Mouse (Mus musculus): ENCODE measurements around the gene Vwa8. TPM values are rescaled to one million over a fixed set of nuclear protein-coding genes. Genes with fewer than 3 reads are reported as not detected.

Vwa8 gene
- polyA plus RNA-seq, 1 experiment from 2014 or later, result 10.0 TPM

DNA sequence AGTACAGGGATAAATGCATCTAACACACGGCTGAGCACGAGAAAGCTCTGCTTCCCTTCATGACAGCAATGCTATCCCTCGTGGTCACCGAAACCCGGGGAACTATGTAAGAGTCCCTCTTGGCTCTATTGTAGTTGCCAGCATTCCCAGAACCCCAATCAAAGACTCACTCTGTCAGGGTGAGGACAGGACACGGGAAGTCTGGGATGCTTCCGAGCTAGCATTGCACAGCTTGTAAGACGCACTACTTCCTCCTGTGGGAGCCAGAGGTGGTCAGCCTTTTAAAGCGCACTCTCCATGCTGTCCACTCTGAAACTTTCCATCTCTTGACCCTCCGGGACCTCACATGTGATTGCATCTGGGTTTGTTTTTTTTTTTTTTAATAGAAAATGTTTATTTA is 335.2 kb downstream of the Vwa8 start:
- H3K4me3 ChIP-seq, result no peak overlapping the region
- 0 out of 2 replicates have a peak, but pooled peaks cover 3% of the 10 kb centered on the region for H3K36me3 ChIP-seq
- H3K9ac ChIP-seq, result no peak overlapping the region
- no peaks in the 10 kb centered on the region for H3K27me3 ChIP-seq
- H3K9me3 ChIP-seq (replicated peaks), result peaks cover 7% of the 10 kb centered on the region; the same call in 1 of the 2 replicates
- H3K4me1 ChIP-seq, result peaks cover 9% of the 10 kb centered on the region; the same call in 1 of the 2 replicates
- ATAC-seq (ENCODE audit: low FRiP score), result no peak
- no peak overlapping the region for H3K4me2 ChIP-seq (replicated peaks)
- no peak overlapping the region; the same call in 1 of the 2 replicates for H3K27ac ChIP-seq
- 78% methylated on average over 10 of the region's 10 CpGs for WGBS

- Histone ChIP-seq H3K27ac (no peak overlapping the region), H3K4me2 (replicated peaks) (no peak overlapping the region), H3K27me3 (no peaks in the 10 kb centered on the region), H3K4me3 (no peak overlapping the region), H3K9me3 (replicated peaks) (peaks cover 7% of the 10 kb centered on the region; the same call in 1 of the 2 replicates), H3K9ac (no peak overlapping the region), H3K4me1 (0 out of 2 replicates have a peak, but pooled peaks cover 5% of the 10 kb centered on the region), H3K36me3 (0 out of 2 replicates have a peak, but pooled peaks cover 3% of the 10 kb centered on the region)
- no peak for ATAC-seq (ENCODE audit: low FRiP score)
- 65% methylated on average over 11 of the region's 11 CpGs for WGBS
Observed at GRCm38 (mm10) chr14:79185018-79185685, 336.3 kb downstream of the Vwa8 start.

DNA sequence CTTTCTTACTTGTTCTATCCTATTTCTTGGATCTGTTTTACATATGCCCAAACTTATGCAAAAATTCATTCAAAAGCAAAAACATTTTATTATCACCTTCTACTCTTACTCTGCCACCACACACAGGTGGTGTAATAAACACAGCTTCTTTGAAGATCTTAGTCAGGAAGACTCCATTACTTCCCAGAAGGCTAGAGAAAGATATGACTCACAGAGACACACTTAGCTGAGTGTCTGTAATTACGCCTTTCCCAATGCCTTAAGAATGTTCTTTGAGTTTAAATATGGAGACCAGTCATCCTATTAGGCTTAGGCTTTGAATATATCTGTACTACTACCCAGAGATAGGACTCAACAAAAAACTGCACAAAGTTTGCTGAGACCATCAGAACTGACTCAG is 338.1 kb downstream of the Vwa8 start:
- H3K27me3 ChIP-seq, result no peaks in the 10 kb centered on the region
- H3K9me3 ChIP-seq (replicated peaks), result peaks cover 7% of the 10 kb centered on the region; the same call in 1 of the 2 replicates
- no peak overlapping the region for H3K9ac ChIP-seq
- H3K36me3 ChIP-seq, result 0 out of 2 replicates have a peak, but pooled peaks cover 3% of the 10 kb centered on the region
- 0 out of 2 replicates have a peak, but pooled peaks cover 2% of the 10 kb centered on the region for H3K4me1 ChIP-seq
- WGBS, result 94% methylated on average over 1 of the region's 1 CpGs
- H3K4me3 ChIP-seq, result no peak overlapping the region
- ATAC-seq (ENCODE audit: low FRiP score), result no peak
- no peak overlapping the region for H3K4me2 ChIP-seq (replicated peaks)
- no peak overlapping the region for H3K27ac ChIP-seq

DNA sequence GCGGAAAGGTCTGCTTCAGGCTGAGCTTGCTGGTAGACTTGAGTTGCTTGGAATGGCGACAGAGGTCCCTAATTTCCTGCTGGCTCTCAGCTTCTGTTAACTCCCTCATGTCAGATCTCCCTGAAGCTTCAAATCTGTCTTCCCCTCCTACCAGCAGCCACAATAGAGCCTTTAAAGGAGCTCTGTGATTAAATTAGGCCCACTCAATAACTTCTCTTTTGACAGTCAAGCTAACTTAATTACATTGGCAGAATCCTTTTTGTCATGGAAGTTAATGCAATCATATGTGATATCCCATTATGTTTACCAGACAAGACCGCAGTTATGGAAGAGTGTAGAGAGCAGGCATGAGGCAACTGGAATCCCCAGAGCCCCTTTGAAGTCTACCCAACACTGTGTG is 347.9 kb downstream of the Vwa8 start:
- Histone ChIP-seq H3K9ac (no peak overlapping the region), H3K4me3 (no peak overlapping the region), H3K4me1 (peaks cover 15% of the 10 kb centered on the region), H3K27me3 (no peaks in the 10 kb centered on the region), H3K36me3 (no peaks in the 10 kb centered on the region), H3K4me2 (replicated peaks) (no peak overlapping the region), H3K27ac (no peak overlapping the region), H3K9me3 (replicated peaks) (no peaks in the 10 kb centered on the region)
- ATAC-seq (ENCODE audit: low FRiP score), result no peak
- WGBS, result 52% methylated on average over 3 of the region's 3 CpGs

GRCm38 (mm10) chr14:79198066-79198465 is 349.2 kb downstream of the Vwa8 start:
- no peak overlapping the region for H3K4me3 ChIP-seq
- H3K4me1 ChIP-seq, result peaks cover 21% of the 10 kb centered on the region
- no peak for ATAC-seq (ENCODE audit: low FRiP score)
- no peaks in the 10 kb centered on the region for H3K27me3 ChIP-seq
- H3K9ac ChIP-seq, result no peak overlapping the region
- no peak overlapping the region for H3K27ac ChIP-seq
- no peaks in the 10 kb centered on the region for H3K36me3 ChIP-seq
- H3K9me3 ChIP-seq (replicated peaks), result no peaks in the 10 kb centered on the region
- WGBS, result 92% methylated on average over 15 of the region's 15 CpGs
- H3K4me2 ChIP-seq (replicated peaks), result no peak overlapping the region

DNA sequence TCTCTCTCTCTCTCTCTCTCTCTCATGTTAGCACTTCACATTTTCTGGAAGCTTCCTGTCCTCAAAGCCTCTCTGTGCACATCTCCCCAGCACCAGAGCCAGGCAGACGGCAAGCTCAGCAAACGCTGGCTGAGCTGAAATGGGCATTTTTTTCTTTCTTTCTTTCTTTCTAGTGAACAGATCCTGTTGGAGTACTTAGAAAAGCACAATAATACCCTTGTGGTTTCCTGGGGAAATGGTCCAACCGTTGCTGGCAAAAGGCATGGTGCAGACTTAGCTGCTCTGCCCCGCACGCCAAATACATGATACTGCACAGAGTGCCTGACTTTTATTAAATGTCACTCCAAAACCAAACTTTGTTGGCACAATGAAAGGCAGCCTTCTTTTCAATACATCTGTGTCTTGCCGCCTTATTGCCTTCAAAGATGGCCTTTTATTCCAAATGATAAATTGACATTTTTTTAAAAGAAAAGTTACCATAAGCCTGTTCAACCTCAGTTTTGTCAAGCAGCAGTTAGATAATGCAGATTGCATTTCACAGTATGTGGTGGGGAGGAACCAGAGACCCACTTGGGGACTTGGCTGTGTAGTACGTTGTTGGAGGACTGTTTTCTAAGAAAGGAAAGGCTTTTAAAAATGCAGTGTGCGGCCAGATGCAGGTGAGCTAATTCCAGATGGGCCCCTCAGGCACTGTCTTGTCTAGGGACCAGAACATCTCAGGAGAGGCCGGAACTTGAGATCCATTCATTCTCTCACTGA is 351.5 kb downstream of the Vwa8 start:
- peak overlapping the region; percentile 66 for H3K27ac ChIP-seq
- peaks cover 40% of the 10 kb centered on the region for H3K4me1 ChIP-seq
- ATAC-seq (ENCODE audit: low FRiP score), result no peak

GRCm38 (mm10) chr14:79200892-79201285 is 352.0 kb downstream of the Vwa8 start:
- no peak overlapping the region for H3K4me3 ChIP-seq
- H3K9me3 ChIP-seq (replicated peaks), result no peaks in the 10 kb centered on the region
- peaks cover 44% of the 10 kb centered on the region for H3K4me1 ChIP-seq
- WGBS, result 61% methylated on average over 9 of the region's 9 CpGs
- H3K36me3 ChIP-seq, result no peaks in the 10 kb centered on the region
- no peak for ATAC-seq (ENCODE audit: low FRiP score)
- H3K9ac ChIP-seq, result no peak overlapping the region
- peak overlapping the region; percentile 66 for H3K27ac ChIP-seq
- H3K27me3 ChIP-seq, result no peaks in the 10 kb centered on the region
- H3K4me2 ChIP-seq (replicated peaks), result no peak overlapping the region

More for the DNA sequence above, 351.5 kb downstream of the Vwa8 start:
- Histone ChIP-seq H3K4me3 (no peak overlapping the region), H3K9ac (no peak overlapping the region), H3K9me3 (replicated peaks) (no peaks in the 10 kb centered on the region), H3K4me2 (replicated peaks) (no peak overlapping the region), H3K27me3 (no peaks in the 10 kb centered on the region), H3K36me3 (no peaks in the 10 kb centered on the region)
- WGBS, result 46% methylated on average over 9 of the region's 9 CpGs

DNA sequence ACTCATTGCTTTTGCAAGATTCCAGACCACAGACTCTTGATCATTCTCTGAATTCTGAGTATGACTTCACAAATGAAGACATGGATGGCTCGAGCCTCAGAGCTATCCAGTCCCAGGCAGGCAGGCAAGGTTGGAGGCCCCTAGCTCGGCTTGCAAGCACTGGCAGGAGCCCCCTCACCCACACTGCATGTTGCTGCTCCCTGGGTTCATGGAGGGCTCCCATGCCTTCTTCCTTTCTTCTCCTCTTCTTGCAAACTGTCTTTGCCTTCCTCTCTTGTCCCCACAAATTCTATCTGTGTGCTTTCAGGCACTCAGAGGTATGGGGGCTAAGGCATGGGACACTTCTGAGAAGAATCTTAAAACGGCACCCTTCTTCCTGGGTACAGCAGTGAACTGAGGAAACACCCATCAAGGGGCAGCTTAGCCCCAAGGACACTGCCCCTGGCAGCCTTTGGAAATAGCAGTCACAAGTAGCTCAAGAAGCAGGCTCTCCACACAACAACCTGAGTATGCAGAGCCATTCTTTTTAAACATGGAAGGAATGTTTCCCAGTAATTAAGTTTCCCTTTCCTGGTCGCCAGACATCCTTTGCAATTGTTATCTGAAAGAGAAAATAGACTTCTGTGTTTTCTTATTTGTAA is 354.0 kb downstream of the Vwa8 start:
- ATAC-seq (ENCODE audit: low FRiP score), result no peak
- H3K27ac ChIP-seq, result peak overlapping the region; percentile 77
- H3K36me3 ChIP-seq, result no peaks in the 10 kb centered on the region
- no peak overlapping the region for H3K4me3 ChIP-seq
- peaks cover 53% of the 10 kb centered on the region for H3K4me1 ChIP-seq
- H3K9ac ChIP-seq, result no peak overlapping the region
- no peaks in the 10 kb centered on the region for H3K9me3 ChIP-seq (replicated peaks)
- no peak overlapping the region for H3K4me2 ChIP-seq (replicated peaks)
- WGBS, result 37% methylated on average over 4 of the region's 4 CpGs
- H3K27me3 ChIP-seq, result no peaks in the 10 kb centered on the region

- H3K27me3 ChIP-seq, result no peaks in the 10 kb centered on the region
- H3K4me3 ChIP-seq, result no peak overlapping the region
- H3K27ac ChIP-seq, result peak overlapping the region; percentile 92
- H3K36me3 ChIP-seq, result no peaks in the 10 kb centered on the region
- no peaks in the 10 kb centered on the region for H3K9me3 ChIP-seq (replicated peaks)
- WGBS, result 3% methylated on average over 12 of the region's 12 CpGs
- peak; percentile 92 for ATAC-seq (ENCODE audit: low FRiP score)
- no peak overlapping the region for H3K9ac ChIP-seq
- peaks cover 53% of the 10 kb centered on the region for H3K4me1 ChIP-seq
- 0 out of 2 replicates have a peak overlapping the region, but pooled peaks have one; percentile 21 for H3K4me2 ChIP-seq (replicated peaks)
Observed at GRCm38 (mm10) chr14:79203496-79204158, 354.8 kb downstream of the Vwa8 start.

DNA sequence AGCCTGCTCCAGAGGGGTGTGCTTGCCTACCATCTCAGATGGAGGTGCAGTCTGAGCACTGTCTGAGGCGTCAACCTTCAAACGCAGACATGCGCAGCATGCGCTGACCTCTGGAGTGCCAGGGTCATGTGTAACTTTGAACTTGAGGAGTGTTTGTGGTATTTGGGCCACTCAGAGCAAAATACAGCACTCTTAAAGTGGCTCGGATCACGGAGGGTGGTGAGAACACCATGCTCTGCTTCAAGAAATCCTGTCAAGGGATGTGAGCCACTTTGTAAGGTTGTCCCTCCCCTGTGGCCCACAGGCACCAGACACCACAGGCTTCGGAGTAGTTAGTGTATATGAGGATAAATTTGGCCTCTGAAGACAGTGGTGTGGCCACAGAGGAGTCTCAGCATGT is 356.0 kb downstream of the Vwa8 start:
- Histone ChIP-seq H3K4me3 (no peak overlapping the region), H3K9ac (no peak overlapping the region), H3K27me3 (no peaks in the 10 kb centered on the region), H3K4me1 (peaks cover 51% of the 10 kb centered on the region), H3K4me2 (replicated peaks) (no peak overlapping the region), H3K36me3 (no peaks in the 10 kb centered on the region), H3K27ac (peak overlapping the region; percentile 92), H3K9me3 (replicated peaks) (no peaks in the 10 kb centered on the region)
- 90% methylated on average over 7 of the region's 7 CpGs for WGBS
- no peak for ATAC-seq (ENCODE audit: low FRiP score)

GRCm38 (mm10) chr14:79206210-79206609 is 357.4 kb downstream of the Vwa8 start:
- Histone ChIP-seq H3K36me3 (no peaks in the 10 kb centered on the region), H3K4me2 (replicated peaks) (no peak overlapping the region), H3K27me3 (no peaks in the 10 kb centered on the region), H3K4me3 (no peak overlapping the region), H3K27ac (peak overlapping the region; percentile 72), H3K9me3 (replicated peaks) (no peaks in the 10 kb centered on the region), H3K4me1 (peaks cover 43% of the 10 kb centered on the region), H3K9ac (no peak overlapping the region)
- ATAC-seq (ENCODE audit: low FRiP score), result peak; percentile 49; the same call in 1 of the 2 replicates
- WGBS, result 13% methylated on average over 11 of the region's 11 CpGs

DNA sequence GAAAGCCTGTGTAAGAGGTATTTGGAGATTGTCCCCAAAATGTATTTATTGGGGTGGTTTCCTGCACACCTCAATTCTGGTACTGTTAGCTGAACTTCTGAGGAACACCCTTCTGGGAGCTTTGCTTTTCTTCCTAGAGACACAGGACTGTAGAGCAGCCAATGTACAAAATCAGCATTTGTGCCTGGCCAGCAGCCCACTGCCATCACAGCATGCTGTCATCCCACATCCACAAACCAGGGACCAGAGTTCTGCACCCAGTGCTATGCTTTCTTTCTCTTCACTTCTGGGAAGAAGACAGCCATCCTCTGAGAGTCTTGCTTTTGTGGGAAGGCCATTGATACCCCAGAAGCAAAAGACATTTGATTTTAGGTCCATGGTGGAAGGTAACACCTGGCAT is 359.6 kb downstream of the Vwa8 start:
- Histone ChIP-seq H3K4me3 (no peak overlapping the region), H3K27me3 (no peaks in the 10 kb centered on the region), H3K9ac (no peak overlapping the region), H3K9me3 (replicated peaks) (no peaks in the 10 kb centered on the region), H3K4me1 (peaks cover 29% of the 10 kb centered on the region), H3K27ac (no peak overlapping the region), H3K36me3 (no peaks in the 10 kb centered on the region), H3K4me2 (replicated peaks) (no peak overlapping the region)
- no peak for ATAC-seq (ENCODE audit: low FRiP score)
